Mouse (Mus musculus): ENCODE results near the gene Slc25a26. TPM values are rescaled to one million over a fixed set of nuclear protein-coding genes. Genes with fewer than 3 reads are reported as not detected.
A peak's percentile ranks its signal among the peaks of the same experiment; 100 is the strongest.

Slc25a26 gene
- 8.0 and 8.6 TPM in 2 replicates for polyA plus RNA-seq (2015; fragmentation: Nextera tagmentation; extraction: Ambion mirVana)

GRCm38 (mm10) chr6:94499897-94500623 lies at the start of gene Slc25a26:
Slc25a26 (plus strand) TSS chr6:94500331.
- H3K4me1 ChIP-seq (replicated peaks; ENCODE audit: control insufficient read depth, insufficient read depth, low read length), result peaks cover 3% of the 10 kb centered on the region; the same call in 1 of the 2 replicates
- no peaks in the 10 kb centered on the region for H3K27me3 ChIP-seq (replicated peaks; ENCODE audit: control insufficient read depth, insufficient read depth, low read length)
- H3K4me3 ChIP-seq (replicated peaks; ENCODE audit: low read length), result peak within 1 kb of the TSS; percentile 69
- peak within 1 kb of the TSS; percentile 57 for H3K9ac ChIP-seq (replicated peaks; ENCODE audit: low read depth, low read length)
- peak within 1 kb of the TSS; percentile 53 for H3K4me2 ChIP-seq (ENCODE audit: low read length)
- H3K27ac ChIP-seq (ENCODE audit: low read length), result no peak within 1 kb of the TSS
- under 1% methylated on average over 37 of the region's 37 CpGs for WGBS
- H3K9me3 ChIP-seq (ENCODE audit: control insufficient read depth, low read length), result no peaks in the 10 kb centered on the region
- ATAC-seq, result peak; percentile 99
- H3K36me3 ChIP-seq (ENCODE audit: control insufficient read depth, insufficient read depth), result no peaks in the 10 kb centered on the region

DNA sequence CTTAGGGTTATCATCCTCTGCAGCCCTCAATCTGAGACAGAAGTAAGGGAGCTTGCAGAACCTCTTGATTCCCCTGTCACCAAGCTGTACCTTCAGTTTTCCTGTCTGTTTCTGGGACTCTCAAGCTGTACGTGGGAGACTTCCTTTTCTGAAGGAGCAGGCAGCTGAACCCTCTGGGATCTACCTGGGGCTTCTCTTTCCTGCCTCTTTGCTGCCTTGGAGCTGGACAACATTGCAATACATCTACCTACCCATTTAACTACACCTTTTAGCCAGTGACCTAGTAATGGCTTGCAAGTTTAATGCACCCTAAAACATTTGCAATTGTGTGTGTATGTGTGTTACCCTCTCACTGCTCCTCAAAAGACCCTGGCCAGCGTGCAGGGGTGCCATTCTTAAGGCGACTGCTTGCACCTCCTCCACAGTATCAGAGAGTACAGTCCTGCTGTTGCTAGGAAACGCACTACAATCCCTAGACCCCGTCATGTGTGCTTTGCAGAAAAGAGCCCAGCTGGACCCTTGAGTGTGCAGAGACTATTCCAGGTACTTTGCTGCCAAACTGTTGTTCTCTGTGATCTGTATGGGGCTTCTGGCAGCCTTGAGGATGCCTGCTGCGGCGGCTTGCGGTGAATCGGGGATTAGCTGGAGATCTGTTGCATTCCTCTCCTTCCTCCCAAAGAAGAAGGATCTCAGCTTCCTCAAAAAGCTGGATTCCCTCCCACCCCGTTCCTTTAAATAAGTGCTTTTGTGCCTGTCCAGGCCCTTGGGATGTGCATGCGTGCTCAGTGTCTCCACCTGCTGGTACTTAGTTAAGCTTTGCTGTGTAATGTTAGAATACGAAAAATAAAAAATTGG lies 35.9 kb upstream of the Slc25a26 start:
- Histone ChIP-seq H3K27ac (ENCODE audit: low read length) (no peak overlapping the region), H3K36me3 (ENCODE audit: control insufficient read depth, insufficient read depth) (no peaks in the 10 kb centered on the region), H3K9me3 (ENCODE audit: control insufficient read depth, low read length) (no peaks in the 10 kb centered on the region), H3K4me3 (replicated peaks; ENCODE audit: low read length) (peak overlapping the region; percentile 22), H3K4me1 (replicated peaks; ENCODE audit: control insufficient read depth, insufficient read depth, low read length) (peaks cover 10% of the 10 kb centered on the region), H3K27me3 (replicated peaks; ENCODE audit: control insufficient read depth, insufficient read depth, low read length) (no peaks in the 10 kb centered on the region), H3K4me2 (ENCODE audit: low read length) (peak overlapping the region; percentile 50), H3K9ac (replicated peaks; ENCODE audit: low read depth, low read length) (peak overlapping the region; percentile 22; the same call in 1 of the 2 replicates)
- peak; percentile 93 for ATAC-seq
- WGBS, result 2% methylated on average over 12 of the region's 12 CpGs

- peaks cover 10% of the 10 kb centered on the region for H3K4me1 ChIP-seq (replicated peaks; ENCODE audit: control insufficient read depth, insufficient read depth, low read length)
- no peaks in the 10 kb centered on the region for H3K27me3 ChIP-seq (replicated peaks; ENCODE audit: control insufficient read depth, insufficient read depth, low read length)
- no peak overlapping the region for H3K27ac ChIP-seq (ENCODE audit: low read length)
- no peaks in the 10 kb centered on the region for H3K36me3 ChIP-seq (ENCODE audit: control insufficient read depth, insufficient read depth)
- H3K9ac ChIP-seq (replicated peaks; ENCODE audit: low read depth, low read length), result no peak overlapping the region
- no peaks in the 10 kb centered on the region for H3K9me3 ChIP-seq (ENCODE audit: control insufficient read depth, low read length)
- no peak overlapping the region for H3K4me2 ChIP-seq (ENCODE audit: low read length)
- H3K4me3 ChIP-seq (replicated peaks; ENCODE audit: low read length), result no peak overlapping the region
- ATAC-seq, result no peak
- WGBS, result 63% methylated on average over 5 of the region's 5 CpGs
These were observed 33.5 kb upstream of the Slc25a26 start for GRCm38 (mm10) chr6:94466508-94467205.

GRCm38 (mm10) chr6:94492739-94493138 lies 7.4 kb upstream of the Slc25a26 start:
- Histone ChIP-seq H3K27me3 (replicated peaks; ENCODE audit: control insufficient read depth, insufficient read depth, low read length) (no peaks in the 10 kb centered on the region), H3K4me1 (replicated peaks; ENCODE audit: control insufficient read depth, insufficient read depth, low read length) (no peaks in the 10 kb centered on the region), H3K4me3 (replicated peaks; ENCODE audit: low read length) (no peak overlapping the region), H3K4me2 (ENCODE audit: low read length) (no peak overlapping the region), H3K9ac (replicated peaks; ENCODE audit: low read depth, low read length) (no peak overlapping the region), H3K27ac (ENCODE audit: low read length) (no peak overlapping the region), H3K9me3 (ENCODE audit: control insufficient read depth, low read length) (no peaks in the 10 kb centered on the region), H3K36me3 (ENCODE audit: control insufficient read depth, insufficient read depth) (no peaks in the 10 kb centered on the region)
- WGBS, result 73% methylated on average over 2 of the region's 2 CpGs
- no peak for ATAC-seq

DNA sequence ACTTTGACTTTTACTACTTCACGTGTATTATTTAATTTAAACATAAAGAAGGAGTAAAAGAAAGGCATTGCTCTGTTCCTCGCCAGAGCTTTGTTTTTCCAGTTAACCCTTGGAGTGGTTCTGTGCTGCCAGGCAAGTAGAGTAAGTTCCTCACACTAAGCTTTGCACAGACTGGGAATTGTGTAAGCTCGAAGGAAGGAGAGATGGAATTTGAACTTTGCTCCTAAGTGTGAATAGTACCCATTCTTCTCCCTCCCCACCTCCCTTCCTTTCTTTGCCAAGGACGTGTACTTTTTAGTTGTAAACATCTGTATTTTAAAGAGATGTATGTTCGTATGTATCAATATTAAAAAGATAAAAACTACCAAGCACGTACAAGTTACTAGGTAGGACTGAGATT lies 3.8 kb downstream of the Slc25a26 start:
- no peaks in the 10 kb centered on the region for H3K27me3 ChIP-seq (replicated peaks; ENCODE audit: control insufficient read depth, insufficient read depth, low read length)
- WGBS, result 72% methylated on average over 6 of the region's 6 CpGs
- ATAC-seq, result no peak
- no peak overlapping the region for H3K27ac ChIP-seq (ENCODE audit: low read length)
- no peaks in the 10 kb centered on the region for H3K36me3 ChIP-seq (ENCODE audit: control insufficient read depth, insufficient read depth)
- no peak overlapping the region for H3K9ac ChIP-seq (replicated peaks; ENCODE audit: low read depth, low read length)
- peaks cover 3% of the 10 kb centered on the region; the same call in 1 of the 2 replicates for H3K4me1 ChIP-seq (replicated peaks; ENCODE audit: control insufficient read depth, insufficient read depth, low read length)
- no peaks in the 10 kb centered on the region for H3K9me3 ChIP-seq (ENCODE audit: control insufficient read depth, low read length)
- H3K4me2 ChIP-seq (ENCODE audit: low read length), result no peak overlapping the region
- no peak overlapping the region for H3K4me3 ChIP-seq (replicated peaks; ENCODE audit: low read length)

GRCm38 (mm10) chr6:94507921-94508320 lies 7.8 kb downstream of the Slc25a26 start:
- H3K9ac ChIP-seq (replicated peaks; ENCODE audit: low read depth, low read length), result no peak overlapping the region
- H3K27ac ChIP-seq (ENCODE audit: low read length), result no peak overlapping the region
- H3K36me3 ChIP-seq (ENCODE audit: control insufficient read depth, insufficient read depth), result no peaks in the 10 kb centered on the region
- 70% methylated on average over 6 of the region's 6 CpGs for WGBS
- no peak overlapping the region for H3K4me2 ChIP-seq (ENCODE audit: low read length)
- no peak for ATAC-seq
- no peaks in the 10 kb centered on the region for H3K4me1 ChIP-seq (replicated peaks; ENCODE audit: control insufficient read depth, insufficient read depth, low read length)
- H3K4me3 ChIP-seq (replicated peaks; ENCODE audit: low read length), result no peak overlapping the region
- H3K27me3 ChIP-seq (replicated peaks; ENCODE audit: control insufficient read depth, insufficient read depth, low read length), result no peaks in the 10 kb centered on the region
- no peaks in the 10 kb centered on the region for H3K9me3 ChIP-seq (ENCODE audit: control insufficient read depth, low read length)

DNA sequence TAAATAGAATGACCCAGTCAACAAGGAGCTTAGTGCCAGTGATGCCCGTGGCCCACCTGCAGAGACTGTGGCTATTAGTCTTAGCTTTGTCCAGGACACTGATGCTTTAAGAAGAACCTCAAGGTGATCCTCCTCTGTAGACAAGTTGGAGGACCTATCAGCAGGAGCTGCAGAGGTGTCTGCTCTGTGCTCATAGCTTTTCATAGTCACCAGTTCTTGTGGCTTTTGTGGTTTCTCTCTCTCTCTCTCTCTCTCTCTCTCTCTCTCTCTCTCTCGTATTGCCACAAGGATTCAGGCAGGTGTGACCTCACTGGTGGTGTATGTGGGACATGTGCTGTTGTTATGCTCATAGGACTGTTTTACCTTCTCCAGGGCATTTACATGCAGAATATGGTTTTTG lies 8.7 kb downstream of the Slc25a26 start:
- WGBS, result 87% methylated on average over 2 of the region's 2 CpGs
- Histone ChIP-seq H3K27ac (ENCODE audit: low read length) (no peak overlapping the region), H3K4me1 (replicated peaks; ENCODE audit: control insufficient read depth, insufficient read depth, low read length) (no peaks in the 10 kb centered on the region), H3K27me3 (replicated peaks; ENCODE audit: control insufficient read depth, insufficient read depth, low read length) (no peaks in the 10 kb centered on the region), H3K36me3 (ENCODE audit: control insufficient read depth, insufficient read depth) (no peaks in the 10 kb centered on the region), H3K9me3 (ENCODE audit: control insufficient read depth, low read length) (no peaks in the 10 kb centered on the region), H3K4me2 (ENCODE audit: low read length) (no peak overlapping the region), H3K9ac (replicated peaks; ENCODE audit: low read depth, low read length) (no peak overlapping the region), H3K4me3 (replicated peaks; ENCODE audit: low read length) (no peak overlapping the region)
- no peak for ATAC-seq

DNA sequence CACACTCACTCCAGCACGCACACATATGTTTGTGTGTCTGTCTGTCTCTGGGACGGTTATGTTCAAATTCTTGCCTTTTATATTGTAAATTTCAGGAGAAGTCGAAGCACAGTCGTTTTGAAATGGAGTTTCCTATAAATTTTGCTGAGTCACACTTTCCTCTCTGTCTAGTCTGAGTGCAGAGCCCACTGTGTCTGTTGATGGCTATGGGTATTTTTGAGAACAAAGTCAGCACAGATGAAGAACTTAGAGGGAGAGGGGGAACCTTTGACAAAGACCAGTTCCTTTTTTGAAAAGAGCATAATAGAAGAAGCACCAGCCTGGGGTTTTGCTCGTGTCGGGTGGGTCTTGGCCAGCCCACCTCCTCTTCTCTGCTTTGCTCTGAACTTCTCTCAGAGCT lies 9.1 kb downstream of the Slc25a26 start:
- H3K4me1 ChIP-seq (replicated peaks; ENCODE audit: control insufficient read depth, insufficient read depth, low read length), result no peaks in the 10 kb centered on the region
- WGBS, result 86% methylated on average over 6 of the region's 6 CpGs
- no peak overlapping the region for H3K27ac ChIP-seq (ENCODE audit: low read length)
- H3K9me3 ChIP-seq (ENCODE audit: control insufficient read depth, low read length), result no peaks in the 10 kb centered on the region
- H3K36me3 ChIP-seq (ENCODE audit: control insufficient read depth, insufficient read depth), result no peaks in the 10 kb centered on the region
- no peak overlapping the region for H3K9ac ChIP-seq (replicated peaks; ENCODE audit: low read depth, low read length)
- H3K27me3 ChIP-seq (replicated peaks; ENCODE audit: control insufficient read depth, insufficient read depth, low read length), result no peaks in the 10 kb centered on the region
- no peak overlapping the region for H3K4me3 ChIP-seq (replicated peaks; ENCODE audit: low read length)
- H3K4me2 ChIP-seq (ENCODE audit: low read length), result no peak overlapping the region
- no peak for ATAC-seq

DNA sequence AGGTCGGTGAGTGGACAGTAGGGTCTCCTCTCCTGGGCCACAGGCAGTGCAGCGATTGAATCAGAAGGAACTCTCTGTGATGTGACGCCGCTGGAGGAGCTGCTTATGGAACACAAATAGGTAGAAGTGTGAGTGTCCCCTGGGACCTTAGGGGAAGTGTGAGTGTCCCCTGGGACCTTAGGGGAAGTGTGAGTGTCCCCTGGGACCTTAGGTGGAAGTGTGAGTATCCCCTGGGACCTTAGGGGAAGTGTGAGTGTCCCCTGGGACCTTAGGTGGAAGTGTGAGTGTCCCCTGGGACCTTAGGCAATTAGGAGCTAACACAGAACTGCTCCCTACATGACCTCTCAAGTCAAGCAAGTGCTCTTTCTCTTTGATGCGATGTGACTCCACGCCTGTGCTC lies 18.0 kb downstream of the Slc25a26 start:
- H3K4me2 ChIP-seq (ENCODE audit: low read length), result no peak overlapping the region
- no peak overlapping the region for H3K9ac ChIP-seq (replicated peaks; ENCODE audit: low read depth, low read length)
- no peak overlapping the region for H3K4me3 ChIP-seq (replicated peaks; ENCODE audit: low read length)
- ATAC-seq, result no peak
- H3K27ac ChIP-seq (ENCODE audit: low read length), result no peak overlapping the region
- WGBS, result 94% methylated on average over 6 of the region's 6 CpGs
- no peaks in the 10 kb centered on the region for H3K27me3 ChIP-seq (replicated peaks; ENCODE audit: control insufficient read depth, insufficient read depth, low read length)
- no peaks in the 10 kb centered on the region for H3K4me1 ChIP-seq (replicated peaks; ENCODE audit: control insufficient read depth, insufficient read depth, low read length)
- no peaks in the 10 kb centered on the region for H3K9me3 ChIP-seq (ENCODE audit: control insufficient read depth, low read length)
- H3K36me3 ChIP-seq (ENCODE audit: control insufficient read depth, insufficient read depth), result no peaks in the 10 kb centered on the region
